22 mouse cellular contexts compared by ENCODE assay signal in genomic region chrX:105714740-105715139, GRCm38 (mm10). TPM values are rescaled to one million over a fixed set of nuclear protein-coding genes. Genes with fewer than 3 reads are reported as not detected.
DNase-seq lines count a peak whose midpoint lies in the region; ATAC-seq lines count a peak whose summit lies in the region.
"Had no signal": no experiment of that assay in that cellular context is flagged by ENCODE, and none has a peak within 500 bp of the region (broad histone marks: within the 10 kb centered on the region; RNA-seq: fewer than 3 reads in every experiment).

No protein-coding gene starts in this region.

- no peak overlapping the region for H3K27ac ChIP-seq in kidney, embryonic 14.5 days (ENCODE audit: low read depth, low read length)
- no peak overlapping the region for H3K27ac ChIP-seq in forebrain, embryonic 12.5 days
- H3K27ac ChIP-seq: embryonic facial prominence, embryonic 12.5 days; heart, embryonic 10.5 days; hindbrain, embryonic 12.5 days; hindbrain, postnatal 0 days had no signal

- no peaks in the 10 kb centered on the region for H3K27me3 ChIP-seq in kidney, embryonic 14.5 days (ENCODE audit: control insufficient read depth, insufficient read depth, low read length)
- peaks cover 9% of the 10 kb centered on the region; the same call in 1 of the 2 replicates for H3K27me3 ChIP-seq in forebrain, embryonic 12.5 days
- H3K27me3 ChIP-seq: CH12.LX had no signal

- 0 out of 2 replicates have a peak, but pooled peaks have one; percentile 49 for ATAC-seq in kidney, embryonic 14.5 days (ENCODE audit: low FRiP score, low TSS enrichment)
- ATAC-seq in forebrain, embryonic 12.5 days (ENCODE audit: low FRiP score), result no peak
- ATAC-seq: forebrain, embryonic 16.5 days; hindbrain, postnatal 0 days had no signal

- no peaks in the 10 kb centered on the region for H3K9me3 ChIP-seq in kidney, embryonic 14.5 days (ENCODE audit: control insufficient read depth, low read length)
- no peaks in the 10 kb centered on the region for H3K9me3 ChIP-seq in forebrain, embryonic 12.5 days
- H3K9me3 ChIP-seq: embryonic facial prominence, embryonic 12.5 days; heart, embryonic 10.5 days; hindbrain, embryonic 12.5 days had no signal

- 76% methylated on average over 4 of the region's 4 CpGs for WGBS in kidney, embryonic 14.5 days
- WGBS in forebrain, embryonic 12.5 days, result 70% methylated on average over 4 of the region's 4 CpGs

- H3K4me3 ChIP-seq in kidney, embryonic 14.5 days (ENCODE audit: low read length), result no peak overlapping the region
- H3K4me3 ChIP-seq in forebrain, embryonic 12.5 days (replicated peaks), result no peak overlapping the region
- H3K4me3 ChIP-seq: embryonic facial prominence, embryonic 12.5 days; heart, embryonic 10.5 days; hindbrain, embryonic 12.5 days had no signal

- no peaks in the 10 kb centered on the region for H3K4me1 ChIP-seq in kidney, embryonic 14.5 days (ENCODE audit: control insufficient read depth, insufficient read depth, low read length)
- no peaks in the 10 kb centered on the region for H3K4me1 ChIP-seq in forebrain, embryonic 12.5 days
- H3K4me1 ChIP-seq: embryonic facial prominence, embryonic 12.5 days; heart, embryonic 10.5 days; hindbrain, embryonic 12.5 days had no signal

- no peak overlapping the region for H3K4me2 ChIP-seq in kidney, embryonic 14.5 days (replicated peaks; ENCODE audit: low read depth, low read length)
- H3K4me2 ChIP-seq in forebrain, embryonic 12.5 days, result no peak overlapping the region
- H3K4me2 ChIP-seq: embryonic facial prominence, embryonic 12.5 days; hindbrain, embryonic 12.5 days had no signal

- no peaks in the 10 kb centered on the region for H3K36me3 ChIP-seq in kidney, embryonic 14.5 days (ENCODE audit: control insufficient read depth, insufficient read depth, low read length)
- H3K36me3 ChIP-seq in forebrain, embryonic 12.5 days (replicated peaks), result no peaks in the 10 kb centered on the region
- H3K36me3 ChIP-seq: embryonic facial prominence, embryonic 12.5 days; heart, embryonic 10.5 days; hindbrain, embryonic 12.5 days had no signal

- no peak overlapping the region for H3K9ac ChIP-seq in kidney, embryonic 14.5 days (ENCODE audit: low read depth, low read length)
- no peak overlapping the region for H3K9ac ChIP-seq in forebrain, embryonic 12.5 days
- H3K9ac ChIP-seq: embryonic facial prominence, embryonic 12.5 days; hindbrain, embryonic 12.5 days had no signal

- DNase-seq in embryo, embryonic 9.5 days (ENCODE audit: extremely low spot score), result peak; percentile 1
- DNase-seq in embryo, embryonic 10 days (ENCODE audit: low spot score), result no peak
- DNase-seq in kidney, postnatal 10 days, result no peak
- peak; percentile 1 for DNase-seq in R1 (ENCODE audit: low read depth, low spot score)
- DNase-seq in kidney, postnatal 36 days, result peak; percentile 1 to 2
- DNase-seq: adrenal gland, postnatal 10 days; cerebellum, adult 11-12 months; cerebellum, adult 9-10 months; cerebellum, postnatal 25 days; gastrocnemius, postnatal 10 days; heart, adult 18-20 months; heart, postnatal 10 days; heart, postnatal 4 days had no signal

RNA-seq across cellular contexts. Expression of gene Fgf16, which starts 49.3 kb away (rescaled TPM):
- polyA plus RNA-seq in kidney, embryonic 14.5 days (2014; fragmentation: Nextera tagmentation; extraction: Ambion mirVana), result not detected in 2 replicates
- 0.12 TPM in 1 of 2 replicates, not detected in the other for polyA plus RNA-seq in forebrain, embryonic 12.5 days (2016; fragmentation: Nextera tagmentation; extraction: Ambion mirVana)
- polyA plus RNA-seq: C2C12; forebrain, embryonic 16.5 days; heart, embryonic 10.5 days had no signal

Comparison
In these comparisons a context has a peak if more than half of its experiments do, and no peak if none do; other contexts are left out.
1. DNase-seq: peak in embryo, embryonic 9.5 days (single experiment), R1 (single experiment) and kidney, postnatal 36 days (2 of 2); none in embryo, embryonic 10 days (single experiment) and kidney, postnatal 10 days (single experiment).